Mouse (Mus musculus): ENCODE results near the gene Esd.

The Esd gene

DNA sequence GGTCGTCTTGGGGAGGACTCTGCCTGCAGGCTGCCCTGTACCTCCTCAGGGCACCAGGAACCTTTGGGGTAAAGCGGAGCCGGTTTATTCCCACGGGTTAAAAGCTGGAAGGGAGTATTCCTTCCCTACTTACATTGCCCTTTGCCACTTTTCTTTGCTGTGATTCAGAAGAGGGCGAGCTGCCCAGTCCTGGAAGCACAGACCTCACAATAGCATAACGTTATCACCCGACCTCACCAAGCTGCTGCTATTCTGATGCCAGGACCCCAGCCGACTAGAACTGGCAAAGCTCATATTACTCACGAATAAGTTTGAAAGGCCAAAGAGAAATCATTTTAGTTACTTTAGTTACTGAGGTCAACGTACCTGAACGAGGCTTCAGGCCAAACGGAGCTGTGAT is 62.8 kb downstream of the Esd start:
- no peak for DNase-seq (ENCODE audit: low read depth, low spot score)

DNA sequence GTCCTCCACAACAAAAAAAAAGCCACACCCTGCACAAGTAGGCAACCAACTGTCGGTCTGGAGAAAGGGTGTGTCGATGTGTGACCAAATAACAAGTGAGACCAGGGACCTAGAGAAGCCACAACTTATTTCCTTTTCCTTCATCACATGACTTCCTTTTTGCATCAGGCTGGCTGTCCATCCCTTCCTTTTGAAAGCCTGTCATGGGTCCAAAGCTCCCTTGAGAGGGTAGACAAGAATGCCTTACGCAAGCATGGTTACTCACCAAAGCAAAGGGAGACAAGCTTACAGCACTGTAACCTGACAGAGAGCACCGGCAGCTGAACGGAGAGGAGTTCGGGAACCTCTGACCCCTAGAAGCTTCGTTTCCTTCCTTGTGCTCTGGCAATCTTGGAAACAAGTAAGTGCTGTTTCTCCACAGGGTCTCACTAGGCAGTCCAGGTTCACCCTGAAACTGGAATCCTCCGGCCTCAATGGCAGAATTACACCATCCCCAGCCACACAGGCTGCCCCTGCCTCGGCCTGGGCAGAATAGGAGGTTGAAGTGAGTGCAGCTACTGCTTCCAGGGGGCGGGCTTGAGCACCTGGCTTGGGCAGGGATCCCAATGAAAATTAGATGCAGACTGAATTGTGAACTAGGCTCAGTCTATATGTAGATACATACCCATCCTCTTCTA is 65.4 kb downstream of the Esd start:
- no peak for DNase-seq (ENCODE audit: low read depth, low spot score)

DNA sequence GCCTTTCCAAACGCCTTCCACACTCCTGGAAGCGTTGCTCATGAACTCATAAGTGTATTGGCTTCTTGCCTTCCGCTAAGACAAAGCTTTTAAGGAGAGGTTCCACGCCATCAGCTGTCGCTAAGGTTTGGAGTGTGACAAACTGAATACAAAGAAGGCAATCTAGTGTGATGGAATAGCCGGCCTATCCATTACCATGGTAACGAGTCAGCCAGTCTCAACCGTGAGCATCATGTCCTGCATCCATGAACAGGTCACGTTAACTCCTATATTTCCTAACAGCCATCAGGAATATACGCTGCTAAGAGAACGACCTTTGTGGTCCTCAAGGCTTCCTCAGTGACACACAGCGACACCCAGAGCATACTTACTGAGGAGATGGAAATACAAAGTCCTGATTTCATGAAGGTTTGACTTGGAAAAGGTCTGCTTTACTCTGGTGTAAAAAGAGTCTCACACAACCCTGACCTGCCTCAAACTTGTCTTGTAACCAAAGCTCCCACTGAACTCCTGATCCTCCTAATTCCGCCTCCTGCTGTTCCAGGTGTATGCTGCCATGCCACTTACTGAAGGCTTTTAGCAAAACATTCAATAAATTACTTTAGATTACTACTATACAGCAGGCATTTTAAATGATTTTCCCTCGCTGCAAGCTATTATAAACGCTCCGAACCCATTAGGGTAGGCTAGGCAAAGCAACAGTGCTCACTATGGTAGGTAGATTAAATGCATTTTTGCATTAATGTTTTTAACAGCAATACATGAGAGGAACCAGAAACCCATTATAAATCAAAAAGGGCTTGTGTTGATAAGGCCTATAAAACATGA is 66.2 kb downstream of the Esd start:
- peak; percentile 24 for DNase-seq (ENCODE audit: low read depth, low spot score)
